Mouse (Mus musculus): Measurements from ENCODE around the gene Itpkc. TPM values are rescaled to one million over a fixed set of nuclear protein-coding genes. Genes with fewer than 3 reads are reported as not detected.
A peak's percentile ranks its signal among the peaks of the same experiment; 100 is the strongest.

The Itpkc gene
- polyA plus RNA-seq, 1 experiment from 2014 or later = 8.9 TPM

DNA sequence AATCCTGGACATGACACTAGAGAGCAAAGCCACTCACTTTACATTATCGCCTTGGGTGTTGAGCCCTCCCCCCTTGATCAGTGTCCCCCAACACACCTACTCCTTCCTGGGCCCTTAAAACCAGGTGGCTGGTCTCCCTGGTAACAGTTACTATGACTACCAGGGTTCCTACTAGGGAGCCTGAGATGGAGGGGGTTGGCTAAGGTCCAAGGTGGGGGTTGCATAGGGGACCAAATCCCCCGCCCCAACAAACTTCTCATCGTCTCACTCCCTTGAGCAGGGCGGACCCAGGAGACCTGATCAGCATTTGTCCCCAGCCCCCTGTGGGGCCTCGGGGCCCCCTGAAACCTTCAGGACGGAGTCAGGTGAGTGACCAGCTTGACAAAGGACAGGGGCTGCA lies 33.4 kb upstream of the Itpkc start:
- H3K27me3 ChIP-seq (replicated peaks; ENCODE audit: control insufficient read depth, insufficient read depth, low read length) = no peaks in the 10 kb centered on the region
- 79% methylated on average over 6 of the region's 6 CpGs for WGBS
- H3K4me1 ChIP-seq (replicated peaks; ENCODE audit: control insufficient read depth, insufficient read depth, low read length) = peaks cover 21% of the 10 kb centered on the region
- DNase-seq (ENCODE audit: low spot score) (no peak), ATAC-seq (replicated peaks; ENCODE audit: low FRiP score, low TSS enrichment, low read depth) (no peak)
- H3K27ac ChIP-seq (ENCODE audit: low read depth) = no peak overlapping the region
- no peak overlapping the region for H3K4me2 ChIP-seq (ENCODE audit: low read length)
- no peak overlapping the region for H3K9ac ChIP-seq (ENCODE audit: low read length)
- no peaks in the 10 kb centered on the region for H3K9me3 ChIP-seq (ENCODE audit: control insufficient read depth, low read length)
- no peak overlapping the region for H3K4me3 ChIP-seq (ENCODE audit: low read depth, low read length)
- peaks cover 32% of the 10 kb centered on the region for H3K36me3 ChIP-seq (ENCODE audit: control insufficient read depth, insufficient read depth, low read length)

DNA sequence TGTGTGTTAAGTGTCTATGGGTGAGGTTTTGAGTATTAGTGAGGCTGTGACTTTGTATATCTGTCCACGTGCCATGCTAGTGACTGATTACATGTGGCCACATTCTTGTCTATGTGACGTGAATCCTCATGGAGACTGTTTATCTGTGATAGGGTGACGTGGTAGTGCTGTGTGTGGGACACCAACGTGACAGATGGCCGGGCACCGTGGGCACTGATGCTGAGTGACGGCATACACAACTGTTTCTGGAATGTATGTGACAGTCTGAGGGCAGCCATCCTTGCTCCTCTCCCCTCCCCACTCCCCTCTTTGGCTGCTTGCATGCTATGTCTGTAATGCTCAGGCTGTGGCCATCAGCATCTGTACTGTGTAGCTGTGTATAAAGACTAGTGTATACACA lies 32.4 kb upstream of the Itpkc start:
- Histone ChIP-seq H3K9ac (ENCODE audit: low read length) (no peak overlapping the region), H3K27ac (ENCODE audit: low read depth) (no peak overlapping the region), H3K4me2 (ENCODE audit: low read length) (no peak overlapping the region), H3K9me3 (ENCODE audit: control insufficient read depth, low read length) (no peaks in the 10 kb centered on the region), H3K36me3 (ENCODE audit: control insufficient read depth, insufficient read depth, low read length) (peaks cover 32% of the 10 kb centered on the region), H3K27me3 (replicated peaks; ENCODE audit: control insufficient read depth, insufficient read depth, low read length) (no peaks in the 10 kb centered on the region), H3K4me1 (replicated peaks; ENCODE audit: control insufficient read depth, insufficient read depth, low read length) (peaks cover 22% of the 10 kb centered on the region), H3K4me3 (ENCODE audit: low read depth, low read length) (no peak overlapping the region)
- DNase-seq (ENCODE audit: low spot score) = no peak
- 84% methylated on average over 7 of the region's 7 CpGs for WGBS
- no peak for ATAC-seq (replicated peaks; ENCODE audit: low FRiP score, low TSS enrichment, low read depth)

DNA sequence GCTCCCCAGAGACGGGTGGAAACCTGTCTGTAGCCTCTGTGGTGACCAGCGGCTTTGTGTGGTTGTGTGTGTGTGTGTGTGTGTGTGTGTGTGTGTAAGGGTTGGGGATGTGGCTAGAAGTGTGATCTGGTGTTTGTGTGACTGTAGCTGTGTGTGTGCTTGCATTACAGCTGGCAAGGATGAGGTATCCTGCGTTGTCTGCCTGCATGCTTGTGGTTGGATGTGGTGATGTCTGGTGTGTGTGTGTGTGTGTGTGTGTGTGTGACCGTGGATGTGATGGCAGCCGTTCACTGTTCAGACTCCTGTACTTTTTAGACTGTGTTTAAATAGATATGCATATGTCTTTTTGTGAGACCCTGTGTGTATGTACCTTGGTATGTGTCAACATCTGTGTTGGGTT lies 31.3 kb upstream of the Itpkc start:
- H3K36me3 ChIP-seq (ENCODE audit: control insufficient read depth, insufficient read depth, low read length) = peaks cover 30% of the 10 kb centered on the region
- peak overlapping the region; percentile 56 for H3K4me3 ChIP-seq (ENCODE audit: low read depth, low read length)
- ATAC-seq (replicated peaks; ENCODE audit: low FRiP score, low TSS enrichment, low read depth) (no peak), DNase-seq (ENCODE audit: low spot score) (no peak)
- H3K4me2 ChIP-seq (ENCODE audit: low read length) = peak overlapping the region; percentile 75
- peak overlapping the region; percentile 73 for H3K9ac ChIP-seq (ENCODE audit: low read length)
- no peaks in the 10 kb centered on the region for H3K9me3 ChIP-seq (ENCODE audit: control insufficient read depth, low read length)
- no peaks in the 10 kb centered on the region for H3K27me3 ChIP-seq (replicated peaks; ENCODE audit: control insufficient read depth, insufficient read depth, low read length)
- peaks cover 22% of the 10 kb centered on the region for H3K4me1 ChIP-seq (replicated peaks; ENCODE audit: control insufficient read depth, insufficient read depth, low read length)
- H3K27ac ChIP-seq (ENCODE audit: low read depth) = peak overlapping the region; percentile 58; the same call in 1 of the 2 replicates
- WGBS = 32% methylated on average over 5 of the region's 5 CpGs

DNA sequence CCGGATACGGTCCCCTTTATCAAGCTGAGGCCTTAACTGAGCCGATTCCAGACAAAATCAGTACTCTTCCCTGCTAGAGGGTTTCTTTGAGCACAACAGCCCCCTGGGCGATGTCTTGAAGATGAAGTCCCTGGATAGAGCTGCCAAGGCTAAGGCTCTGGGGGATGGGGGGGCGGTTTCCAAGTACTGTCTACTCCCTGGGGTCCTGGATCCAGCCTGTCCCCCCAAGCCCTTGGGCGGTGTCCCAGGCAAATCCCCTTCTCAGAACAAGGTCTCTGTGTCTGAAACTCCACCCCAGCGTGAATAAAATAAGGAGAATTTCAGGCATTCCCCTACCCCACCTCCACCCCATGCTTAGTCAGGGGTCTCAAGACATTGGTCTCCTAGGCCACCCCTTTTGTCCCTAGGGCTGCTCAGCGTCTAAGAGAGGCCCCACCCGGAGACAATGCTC lies 30.8 kb upstream of the Itpkc start:
- Histone ChIP-seq H3K36me3 (ENCODE audit: control insufficient read depth, insufficient read depth, low read length) (peaks cover 27% of the 10 kb centered on the region), H3K4me3 (ENCODE audit: low read depth, low read length) (peak overlapping the region; percentile 56), H3K4me2 (ENCODE audit: low read length) (peak overlapping the region; percentile 75), H3K9me3 (ENCODE audit: control insufficient read depth, low read length) (no peaks in the 10 kb centered on the region), H3K27me3 (replicated peaks; ENCODE audit: control insufficient read depth, insufficient read depth, low read length) (no peaks in the 10 kb centered on the region), H3K4me1 (replicated peaks; ENCODE audit: control insufficient read depth, insufficient read depth, low read length) (peaks cover 22% of the 10 kb centered on the region), H3K27ac (ENCODE audit: low read depth) (peak overlapping the region; percentile 58), H3K9ac (ENCODE audit: low read length) (peak overlapping the region; percentile 73)
- WGBS = 5% methylated on average over 9 of the region's 9 CpGs
- ATAC-seq (replicated peaks; ENCODE audit: low FRiP score, low TSS enrichment, low read depth) (no peak), DNase-seq (ENCODE audit: low spot score) (peak; percentile 77)

DNA sequence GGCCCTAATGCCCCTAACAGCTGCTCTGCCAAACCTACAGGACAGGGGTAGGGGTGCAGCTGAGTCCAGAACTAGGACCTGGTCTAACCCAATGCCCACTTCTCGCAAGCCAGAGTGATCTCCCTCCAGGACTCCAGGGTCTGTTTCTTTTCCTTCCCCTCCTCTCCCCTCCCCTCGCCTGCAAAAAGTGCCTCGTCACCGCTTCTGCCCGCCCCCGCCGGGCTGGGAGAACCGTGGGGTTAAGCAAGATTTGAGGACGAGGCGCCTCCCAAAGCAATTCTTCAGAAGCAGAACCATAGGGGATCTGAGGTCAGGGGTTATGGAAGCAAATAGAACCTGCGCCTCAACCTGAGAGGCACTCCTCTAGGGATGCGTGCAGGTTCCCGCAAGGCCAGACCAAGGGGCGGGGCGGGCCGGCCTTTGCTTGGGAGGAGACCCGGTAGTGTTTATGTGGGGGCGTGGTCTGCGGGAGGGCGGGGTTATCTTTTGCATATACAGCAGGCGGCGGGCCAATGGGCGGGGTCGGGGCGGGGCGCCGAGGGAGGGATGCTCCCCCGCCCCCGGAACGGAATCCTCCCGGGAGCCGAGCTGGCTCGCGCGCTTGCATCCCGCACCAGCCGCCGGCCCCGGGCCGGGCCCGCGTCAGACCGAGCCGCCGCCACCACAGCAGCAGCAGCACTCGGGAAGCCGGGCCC lies 29.9 kb upstream of the Itpkc start, which contains the start of gene Numbl:
Gene Numbl (plus strand): TSS at position 229 of the 695 bp plus-strand sequence.
- Histone ChIP-seq H3K4me3 (ENCODE audit: low read depth, low read length) (peak within 1 kb of the TSS; percentile 56), H3K27ac (ENCODE audit: low read depth) (peak within 1 kb of the TSS; percentile 58), H3K27me3 (replicated peaks; ENCODE audit: control insufficient read depth, insufficient read depth, low read length) (no peaks in the 10 kb centered on the region), H3K4me1 (replicated peaks; ENCODE audit: control insufficient read depth, insufficient read depth, low read length) (peaks cover 22% of the 10 kb centered on the region), H3K9ac (ENCODE audit: low read length) (peak within 1 kb of the TSS; percentile 73), H3K36me3 (ENCODE audit: control insufficient read depth, insufficient read depth, low read length) (peaks cover 22% of the 10 kb centered on the region), H3K9me3 (ENCODE audit: control insufficient read depth, low read length) (no peaks in the 10 kb centered on the region), H3K4me2 (ENCODE audit: low read length) (peak within 1 kb of the TSS; percentile 75)
- DNase-seq (ENCODE audit: low spot score) = peak; percentile 97
- WGBS = under 1% methylated on average over 45 of the region's 47 CpGs
- ATAC-seq (replicated peaks; ENCODE audit: low FRiP score, low TSS enrichment, low read depth) = peak; percentile 88

DNA sequence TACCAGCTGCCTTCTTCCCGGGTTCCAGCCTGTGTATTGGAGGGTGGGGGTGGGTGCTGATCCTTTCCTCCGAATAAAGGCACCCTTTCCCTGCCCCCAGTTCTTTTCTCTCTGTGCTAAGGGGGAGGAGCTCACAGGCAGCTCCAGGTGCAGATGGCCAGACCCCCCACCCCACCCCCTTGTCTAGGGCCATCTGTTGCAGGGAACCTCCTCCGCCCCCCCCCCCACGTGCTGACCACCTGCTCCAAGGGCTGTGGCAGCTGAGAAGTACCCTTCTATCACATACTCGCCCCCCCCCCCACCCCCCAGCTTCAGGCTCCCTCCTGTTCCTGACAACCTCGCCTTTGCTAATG lies 29.4 kb upstream of the Itpkc start:
- Histone ChIP-seq H3K4me2 (ENCODE audit: low read length) (peak overlapping the region; percentile 75), H3K36me3 (ENCODE audit: control insufficient read depth, insufficient read depth, low read length) (peaks cover 20% of the 10 kb centered on the region), H3K9me3 (ENCODE audit: control insufficient read depth, low read length) (no peaks in the 10 kb centered on the region), H3K27me3 (replicated peaks; ENCODE audit: control insufficient read depth, insufficient read depth, low read length) (no peaks in the 10 kb centered on the region), H3K27ac (ENCODE audit: low read depth) (peak overlapping the region; percentile 57; the same call in 1 of the 2 replicates), H3K4me1 (replicated peaks; ENCODE audit: control insufficient read depth, insufficient read depth, low read length) (peaks cover 22% of the 10 kb centered on the region), H3K9ac (ENCODE audit: low read length) (peak overlapping the region; percentile 73; the same call in 1 of the 2 replicates), H3K4me3 (ENCODE audit: low read depth, low read length) (peak overlapping the region; percentile 56)
- DNase-seq (ENCODE audit: low spot score) (no peak), ATAC-seq (replicated peaks; ENCODE audit: low FRiP score, low TSS enrichment, low read depth) (0 out of 2 replicates have a peak, but pooled peaks have one; percentile 0)
- WGBS = 5% methylated on average over 5 of the region's 6 CpGs

DNA sequence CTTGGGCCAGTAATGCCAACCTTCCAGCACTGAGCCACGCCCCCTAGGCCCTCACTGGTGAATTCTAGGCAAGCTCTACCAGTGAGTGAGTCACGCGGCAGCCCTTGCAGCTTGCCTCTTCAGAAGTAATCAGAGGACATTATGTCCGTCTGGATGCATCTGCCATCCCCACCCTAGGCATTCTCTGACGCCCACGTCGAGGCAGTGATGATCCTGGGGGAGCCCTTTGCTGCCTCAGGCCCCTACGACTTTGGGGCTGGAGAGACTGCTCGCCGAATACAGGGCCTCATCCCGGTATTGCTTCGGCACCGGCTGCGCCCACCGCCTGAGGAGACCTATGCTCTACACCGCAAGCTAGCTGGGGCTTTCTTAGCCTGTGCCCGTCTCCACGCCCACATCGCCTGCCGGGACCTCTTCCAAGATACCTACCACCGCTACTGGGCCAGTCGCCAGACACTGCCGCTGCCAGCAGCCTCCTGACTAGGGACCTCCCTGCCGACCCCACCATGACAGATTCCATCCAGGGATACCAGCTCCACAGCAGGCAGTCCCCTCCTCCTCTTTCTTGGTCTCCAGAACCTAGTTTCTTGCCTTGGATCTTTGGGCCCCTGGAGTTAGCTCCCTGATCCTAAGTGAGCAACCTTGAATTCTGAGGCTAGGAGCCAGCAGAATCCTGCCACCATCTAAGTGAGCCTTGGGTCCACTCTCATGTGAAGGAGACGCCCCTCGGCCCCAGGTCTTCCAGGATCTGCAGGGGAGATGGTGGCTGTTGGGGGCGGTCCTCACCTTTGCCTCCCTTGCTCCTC lies 28.8 kb upstream of the Itpkc start:
- no peak overlapping the region for H3K4me3 ChIP-seq (ENCODE audit: low read depth, low read length)
- H3K4me1 ChIP-seq (replicated peaks; ENCODE audit: control insufficient read depth, insufficient read depth, low read length) = peaks cover 22% of the 10 kb centered on the region
- H3K9me3 ChIP-seq (ENCODE audit: control insufficient read depth, low read length) = no peaks in the 10 kb centered on the region
- 27% methylated on average over 27 of the region's 27 CpGs for WGBS
- H3K36me3 ChIP-seq (ENCODE audit: control insufficient read depth, insufficient read depth, low read length) = peaks cover 15% of the 10 kb centered on the region
- H3K27ac ChIP-seq (ENCODE audit: low read depth) = peak overlapping the region; percentile 43; the same call in 1 of the 2 replicates
- H3K9ac ChIP-seq (ENCODE audit: low read length) = peak overlapping the region; percentile 27; the same call in 1 of the 2 replicates
- H3K4me2 ChIP-seq (ENCODE audit: low read length) = peak overlapping the region; percentile 75
- ATAC-seq (replicated peaks; ENCODE audit: low FRiP score, low TSS enrichment, low read depth) = 0 out of 2 replicates have a peak, but pooled peaks have one; percentile 0
- no peaks in the 10 kb centered on the region for H3K27me3 ChIP-seq (replicated peaks; ENCODE audit: control insufficient read depth, insufficient read depth, low read length)
- DNase-seq (ENCODE audit: low spot score) = no peak

DNA sequence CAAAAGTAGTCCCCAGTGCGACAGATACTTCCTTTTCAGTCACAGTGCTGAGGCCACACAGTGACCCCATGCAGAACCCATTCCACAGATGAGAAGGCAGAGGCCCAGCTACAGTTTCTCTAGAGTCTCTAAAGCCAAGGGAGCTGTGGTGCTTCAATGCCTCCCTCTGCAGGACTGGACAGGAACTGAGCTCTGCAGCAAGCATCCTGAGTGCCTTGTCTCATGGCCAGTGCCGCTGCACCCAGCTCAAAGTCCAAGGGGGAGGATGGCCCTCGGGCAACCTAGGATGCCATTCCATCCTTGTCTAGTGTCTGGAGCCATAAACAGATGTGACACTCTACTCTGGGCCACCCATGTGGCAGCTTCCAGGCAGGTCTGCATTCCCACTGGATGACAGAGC lies 27.3 kb upstream of the Itpkc start:
- WGBS = 52% methylated on average over 3 of the region's 3 CpGs
- H3K9me3 ChIP-seq (ENCODE audit: control insufficient read depth, low read length) = no peaks in the 10 kb centered on the region
- H3K4me3 ChIP-seq (ENCODE audit: low read depth, low read length) = no peak overlapping the region
- no peak overlapping the region for H3K9ac ChIP-seq (ENCODE audit: low read length)
- H3K4me2 ChIP-seq (ENCODE audit: low read length) = no peak overlapping the region
- no peaks in the 10 kb centered on the region for H3K27me3 ChIP-seq (replicated peaks; ENCODE audit: control insufficient read depth, insufficient read depth, low read length)
- H3K27ac ChIP-seq (ENCODE audit: low read depth) = no peak overlapping the region
- DNase-seq (ENCODE audit: low spot score) (no peak), ATAC-seq (replicated peaks; ENCODE audit: low FRiP score, low TSS enrichment, low read depth) (no peak)
- H3K4me1 ChIP-seq (replicated peaks; ENCODE audit: control insufficient read depth, insufficient read depth, low read length) = peaks cover 22% of the 10 kb centered on the region
- H3K36me3 ChIP-seq (ENCODE audit: control insufficient read depth, insufficient read depth, low read length) = peaks cover 12% of the 10 kb centered on the region; the same call in 1 of the 2 replicates
